Mouse (Mus musculus): Measurements from ENCODE around the gene Olfr1315-ps1. TPM values are rescaled to one million over a fixed set of nuclear protein-coding genes. Genes with fewer than 3 reads are reported as not detected.

The Olfr1315-ps1 gene
- not detected for polyA plus RNA-seq (2014; fragmentation: Illumina TruSeq; extraction: RNeasy Lipid Tissue Mini Kit (QIAGEN cat#74804); ENCODE audit: low read depth, low replicate concordance)

GRCm38 (mm10) chr2:112115340-112115739 is at the start of gene Olfr1315-ps1:
Gene Olfr1315-ps1 (minus strand): TSS chr2:112115440.

DNA sequence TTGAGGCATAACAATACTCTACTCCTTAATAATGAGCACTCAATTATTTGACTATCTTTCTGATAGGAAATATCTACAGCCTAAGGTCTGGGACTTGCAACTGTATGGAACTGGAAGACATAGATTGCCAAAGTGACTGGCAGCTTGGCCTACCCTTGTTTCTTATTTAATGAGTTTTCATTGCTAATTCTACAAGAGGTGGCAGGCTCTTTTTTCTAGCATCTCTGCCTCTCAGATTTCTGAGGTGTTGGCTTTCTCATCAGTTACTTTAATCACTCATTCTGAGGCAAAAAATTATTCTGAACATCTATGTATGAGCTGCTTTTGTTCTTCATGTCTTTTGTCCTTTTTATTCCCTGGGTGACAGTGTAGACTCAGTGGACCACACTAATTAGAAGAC is 38.7 kb upstream of the Olfr1315-ps1 start, which contains the start of gene Olfr1318:
Olfr1318 (plus strand) TSS at position 301 of the 400 bp plus-strand sequence.

DNA sequence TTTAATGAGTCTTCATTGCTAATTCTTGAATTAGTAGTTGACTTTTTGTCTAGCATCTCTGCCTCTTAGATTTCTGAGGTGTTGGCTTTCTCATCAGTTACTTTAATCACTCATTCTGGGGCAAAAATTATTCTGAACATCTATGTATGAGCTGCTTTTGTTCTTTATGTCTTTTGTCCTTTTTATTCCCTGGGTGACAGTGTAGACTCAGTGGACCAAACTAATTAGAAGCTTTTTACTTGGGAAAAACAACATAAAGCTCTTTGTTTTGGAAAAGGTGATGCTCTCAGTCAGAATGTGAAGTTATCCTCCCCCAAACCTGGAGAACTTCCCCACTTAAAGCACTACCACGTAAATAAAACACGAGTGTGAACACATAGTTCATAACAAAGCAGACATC is 24.8 kb upstream of the Olfr1315-ps1 start, which contains the start of gene Olfr1317:
Olfr1317 (plus strand) TSS at position 301 of the 400 bp plus-strand sequence.

GRCm38 (mm10) chr2:112134877-112135276 is 19.6 kb upstream of the Olfr1315-ps1 start, which contains the start of gene Olfr1316:
Gene Olfr1316 (minus strand): TSS chr2:112134977.

DNA sequence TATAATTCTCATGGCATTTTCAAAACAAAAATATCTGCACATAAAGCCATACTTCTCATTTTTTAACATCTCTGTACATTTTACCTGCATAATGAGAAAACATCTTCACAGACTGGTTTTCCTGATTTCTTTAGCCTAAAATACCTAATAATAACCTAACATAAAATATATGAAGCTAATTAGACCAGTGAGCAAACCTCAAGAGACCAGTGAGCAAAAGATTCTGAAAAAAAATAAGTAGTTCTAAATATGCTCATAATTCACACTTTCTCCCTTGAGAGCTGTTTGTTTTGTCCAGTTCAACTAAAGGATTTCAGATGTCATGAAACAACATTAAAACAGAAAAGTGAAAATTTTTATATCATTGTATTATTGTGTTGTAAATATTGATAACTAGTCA is 18.6 kb downstream of the Olfr1315-ps1 start, which contains the start of gene Olfr1314:
Olfr1314 (minus strand) TSS at position 101 of the 400 bp plus-strand sequence.

DNA sequence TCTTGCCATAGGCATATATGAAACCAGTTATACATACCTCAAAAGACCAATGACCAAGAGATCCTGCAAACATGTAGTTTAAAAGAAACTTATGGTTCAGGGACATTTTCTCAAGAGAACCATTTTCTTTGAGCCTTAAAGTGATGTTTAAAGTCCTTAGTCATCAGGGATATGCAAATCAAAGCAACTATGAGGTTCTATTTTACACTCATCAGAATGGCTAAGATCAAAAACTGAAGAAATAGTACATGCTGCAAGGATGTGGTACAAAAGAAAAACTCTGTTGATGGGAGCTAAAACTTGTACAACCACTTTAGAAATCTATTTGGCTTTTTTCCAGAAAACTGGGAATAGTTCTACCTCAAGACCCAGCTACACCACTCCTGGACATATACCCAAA is 37.5 kb downstream of the Olfr1315-ps1 start, which contains the start of gene Olfr1313:
Olfr1313 (minus strand) TSS at position 101 of the 400 bp plus-strand sequence.

Other genes with a start within 250 kb of the Olfr1315-ps1 start
- not detected for gene Olfr1305, start 238.3 kb downstream of the Olfr1315-ps1 start, polyA plus RNA-seq (2014; fragmentation: Illumina TruSeq; extraction: RNeasy Lipid Tissue Mini Kit (QIAGEN cat#74804); ENCODE audit: low read depth, low replicate concordance)
- not detected for gene Olfr1306, start 199.2 kb downstream of the Olfr1315-ps1 start, polyA plus RNA-seq (2014; fragmentation: Illumina TruSeq; extraction: RNeasy Lipid Tissue Mini Kit (QIAGEN cat#74804); ENCODE audit: low read depth, low replicate concordance)
- gene Olfr1307, start 166.0 kb downstream of the Olfr1315-ps1 start, polyA plus RNA-seq (2014; fragmentation: Illumina TruSeq; extraction: RNeasy Lipid Tissue Mini Kit (QIAGEN cat#74804); ENCODE audit: low read depth, low replicate concordance), result not detected
- gene Olfr1308, start 150.5 kb downstream of the Olfr1315-ps1 start, polyA plus RNA-seq (2014; fragmentation: Illumina TruSeq; extraction: RNeasy Lipid Tissue Mini Kit (QIAGEN cat#74804); ENCODE audit: low read depth, low replicate concordance), result not detected
- not detected for gene Olfr1309, start 125.2 kb downstream of the Olfr1315-ps1 start, polyA plus RNA-seq (2014; fragmentation: Illumina TruSeq; extraction: RNeasy Lipid Tissue Mini Kit (QIAGEN cat#74804); ENCODE audit: low read depth, low replicate concordance)
- gene Olfr1310, start 102.7 kb downstream of the Olfr1315-ps1 start, polyA plus RNA-seq (2014; fragmentation: Illumina TruSeq; extraction: RNeasy Lipid Tissue Mini Kit (QIAGEN cat#74804); ENCODE audit: low read depth, low replicate concordance), result not detected
- gene Olfr1311, start 91.0 kb downstream of the Olfr1315-ps1 start, polyA plus RNA-seq (2014; fragmentation: Illumina TruSeq; extraction: RNeasy Lipid Tissue Mini Kit (QIAGEN cat#74804); ENCODE audit: low read depth, low replicate concordance), result not detected
- gene Olfr1312, start 65.2 kb downstream of the Olfr1315-ps1 start, polyA plus RNA-seq (2014; fragmentation: Illumina TruSeq; extraction: RNeasy Lipid Tissue Mini Kit (QIAGEN cat#74804); ENCODE audit: low read depth, low replicate concordance), result not detected
- gene Olfr1313, start 37.6 kb downstream of the Olfr1315-ps1 start, polyA plus RNA-seq (2014; fragmentation: Illumina TruSeq; extraction: RNeasy Lipid Tissue Mini Kit (QIAGEN cat#74804); ENCODE audit: low read depth, low replicate concordance), result not detected
- not detected for gene Olfr1314, start 18.7 kb downstream of the Olfr1315-ps1 start, polyA plus RNA-seq (2014; fragmentation: Illumina TruSeq; extraction: RNeasy Lipid Tissue Mini Kit (QIAGEN cat#74804); ENCODE audit: low read depth, low replicate concordance)
- gene Olfr1316, start 19.5 kb upstream of the Olfr1315-ps1 start, polyA plus RNA-seq (2014; fragmentation: Illumina TruSeq; extraction: RNeasy Lipid Tissue Mini Kit (QIAGEN cat#74804); ENCODE audit: low read depth, low replicate concordance), result not detected
- gene Olfr1317, start 24.9 kb upstream of the Olfr1315-ps1 start, polyA plus RNA-seq (2014; fragmentation: Illumina TruSeq; extraction: RNeasy Lipid Tissue Mini Kit (QIAGEN cat#74804); ENCODE audit: low read depth, low replicate concordance), result not detected
- gene Olfr1318, start 38.8 kb upstream of the Olfr1315-ps1 start, polyA plus RNA-seq (2014; fragmentation: Illumina TruSeq; extraction: RNeasy Lipid Tissue Mini Kit (QIAGEN cat#74804); ENCODE audit: low read depth, low replicate concordance), result not detected
- not detected for gene Lpcat4, start 124.0 kb upstream of the Olfr1315-ps1 start, polyA plus RNA-seq (2014; fragmentation: Illumina TruSeq; extraction: RNeasy Lipid Tissue Mini Kit (QIAGEN cat#74804); ENCODE audit: low read depth, low replicate concordance)
- gene Nutm1, start 143.9 kb upstream of the Olfr1315-ps1 start, polyA plus RNA-seq (2014; fragmentation: Illumina TruSeq; extraction: RNeasy Lipid Tissue Mini Kit (QIAGEN cat#74804); ENCODE audit: low read depth, low replicate concordance), result not detected
- 48.2 TPM for gene Nop10, start 146.5 kb upstream of the Olfr1315-ps1 start, polyA plus RNA-seq (2014; fragmentation: Illumina TruSeq; extraction: RNeasy Lipid Tissue Mini Kit (QIAGEN cat#74804); ENCODE audit: low read depth, low replicate concordance)
- gene Slc12a6, start 150.4 kb upstream of the Olfr1315-ps1 start, polyA plus RNA-seq (2014; fragmentation: Illumina TruSeq; extraction: RNeasy Lipid Tissue Mini Kit (QIAGEN cat#74804); ENCODE audit: low read depth, low replicate concordance), result 44.4 TPM
- gene Gm21985, start 150.9 kb upstream of the Olfr1315-ps1 start, polyA plus RNA-seq (2014; fragmentation: Illumina TruSeq; extraction: RNeasy Lipid Tissue Mini Kit (QIAGEN cat#74804); ENCODE audit: low read depth, low replicate concordance), result 0.40 TPM